11 mouse cellular contexts compared by ENCODE assay signal in the genomic region with DNA sequence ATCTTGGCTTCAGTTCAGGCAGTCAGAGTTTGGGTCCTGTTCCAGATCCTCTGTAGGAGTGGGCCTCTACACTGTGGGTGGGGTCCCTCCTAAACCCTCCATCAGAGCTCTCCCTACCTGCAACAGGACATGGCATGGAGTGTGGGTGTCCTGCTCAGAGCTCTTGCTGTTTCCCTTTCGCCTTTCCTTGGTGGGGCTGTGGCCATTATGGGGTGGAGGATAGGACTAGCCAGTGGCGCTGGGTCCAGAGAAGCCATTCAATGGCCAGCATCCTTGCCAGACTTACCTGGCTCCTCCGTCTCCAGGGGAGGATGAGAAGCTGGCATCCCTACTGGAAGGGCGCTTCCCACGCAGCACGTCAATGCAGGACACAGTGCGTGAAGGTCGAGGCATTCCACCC. TPM values are rescaled to one million over a fixed set of nuclear protein-coding genes. Genes with fewer than 3 reads are reported as not detected.
DNase-seq lines count a peak whose midpoint lies in the region; ATAC-seq lines count a peak whose summit lies in the region.
"Had no signal": no experiment of that assay in that cellular context is flagged by ENCODE, and none has a peak within 500 bp of the region (broad histone marks: within the 10 kb centered on the region; RNA-seq: fewer than 3 reads in every experiment).

No protein-coding gene starts in this region.

- peaks cover 14% of the 10 kb centered on the region for H3K4me1 ChIP-seq in heart, embryonic 15.5 days (replicated peaks)
- peaks cover 20% of the 10 kb centered on the region for H3K4me1 ChIP-seq in embryonic facial prominence, embryonic 10.5 days
- peaks cover 13% of the 10 kb centered on the region; the same call in 1 of the 2 replicates for H3K4me1 ChIP-seq in forebrain, embryonic 14.5 days (ENCODE audit: control insufficient read depth, insufficient read depth, low read length)
- H3K4me1 ChIP-seq in limb, embryonic 13.5 days, result peaks cover 16% of the 10 kb centered on the region
- H3K4me1 ChIP-seq: liver, embryonic 15.5 days had no signal

- H3K4me2 ChIP-seq in heart, embryonic 15.5 days, result peak overlapping the region; percentile 76
- peak overlapping the region; percentile 47 for H3K4me2 ChIP-seq in forebrain, embryonic 14.5 days (ENCODE audit: low read length)
- peak overlapping the region; percentile 64 for H3K4me2 ChIP-seq in limb, embryonic 13.5 days (replicated peaks)

- H3K4me3 ChIP-seq in heart, embryonic 15.5 days, result peak overlapping the region; percentile 46
- H3K4me3 ChIP-seq in embryonic facial prominence, embryonic 10.5 days, result peak overlapping the region; percentile 55
- peak overlapping the region; percentile 27; the same call in 1 of the 2 replicates for H3K4me3 ChIP-seq in forebrain, embryonic 14.5 days (ENCODE audit: low read depth, low read length)
- peak overlapping the region; percentile 39 for H3K4me3 ChIP-seq in limb, embryonic 13.5 days
- H3K4me3 ChIP-seq: liver, embryonic 15.5 days had no signal

- H3K27me3 ChIP-seq in heart, embryonic 15.5 days, result peaks cover 23% of the 10 kb centered on the region
- peaks cover 58% of the 10 kb centered on the region for H3K27me3 ChIP-seq in embryonic facial prominence, embryonic 10.5 days (replicated peaks; ENCODE audit: low read depth, poor library complexity, severe bottlenecking)
- no peaks in the 10 kb centered on the region for H3K27me3 ChIP-seq in forebrain, embryonic 14.5 days (replicated peaks; ENCODE audit: control insufficient read depth, insufficient read depth, low read length)
- H3K27me3 ChIP-seq in limb, embryonic 13.5 days, result peaks cover 39% of the 10 kb centered on the region
- H3K27me3 ChIP-seq: liver, embryonic 15.5 days had no signal

- H3K36me3 ChIP-seq in heart, embryonic 15.5 days, result no peaks in the 10 kb centered on the region
- peaks cover 56% of the 10 kb centered on the region for H3K36me3 ChIP-seq in embryonic facial prominence, embryonic 10.5 days (replicated peaks)
- H3K36me3 ChIP-seq in forebrain, embryonic 14.5 days (ENCODE audit: control insufficient read depth, insufficient read depth, low read length), result peaks cover 18% of the 10 kb centered on the region; the same call in 1 of the 2 replicates
- H3K36me3 ChIP-seq in limb, embryonic 13.5 days, result peaks cover 69% of the 10 kb centered on the region
- H3K36me3 ChIP-seq: liver, embryonic 15.5 days had no signal

- 36% methylated on average over 8 of the region's 8 CpGs for WGBS in heart, embryonic 15.5 days
- WGBS in embryonic facial prominence, embryonic 10.5 days, result 45% methylated on average over 8 of the region's 8 CpGs
- WGBS in forebrain, embryonic 14.5 days, result 57% methylated on average over 8 of the region's 8 CpGs
- WGBS in limb, embryonic 13.5 days, result 51% methylated on average over 7 of the region's 8 CpGs

- H3K9me3 ChIP-seq in heart, embryonic 15.5 days (replicated peaks), result no peaks in the 10 kb centered on the region
- H3K9me3 ChIP-seq in embryonic facial prominence, embryonic 10.5 days, result 0 out of 2 replicates have a peak, but pooled peaks cover 6% of the 10 kb centered on the region
- H3K9me3 ChIP-seq in forebrain, embryonic 14.5 days (replicated peaks; ENCODE audit: control insufficient read depth, low read length), result no peaks in the 10 kb centered on the region
- H3K9me3 ChIP-seq in limb, embryonic 13.5 days, result no peaks in the 10 kb centered on the region
- H3K9me3 ChIP-seq: liver, embryonic 15.5 days had no signal

- no peak for DNase-seq in heart, postnatal 4 days
- DNase-seq in embryonic facial prominence, embryonic 10.5 days (ENCODE audit: low spot score), result no peak
- no peak for DNase-seq in forebrain, embryonic 14.5 days (ENCODE audit: low spot score)
- DNase-seq in embryo, embryonic 11 days, result no peak
- DNase-seq in urinary bladder, postnatal 10 days (ENCODE audit: low spot score), result no peak
- no peak for DNase-seq in adrenal gland, postnatal 25 days
- DNase-seq: adrenal gland, adult 2 months; heart, adult 18-20 months had no signal

- ATAC-seq in heart, embryonic 15.5 days (replicated peaks; ENCODE audit: insufficient number of reproducible peaks, insufficient read depth, low FRiP score, low read depth), result no peak
- no peak for ATAC-seq in forebrain, embryonic 14.5 days
- no peak for ATAC-seq in limb, embryonic 13.5 days (ENCODE audit: low FRiP score, low read depth)

- 0 out of 2 replicates have a peak overlapping the region, but pooled peaks have one; percentile 34 for H3K9ac ChIP-seq in heart, embryonic 15.5 days
- no peak overlapping the region for H3K9ac ChIP-seq in forebrain, embryonic 14.5 days (ENCODE audit: low read length)
- peak overlapping the region; percentile 63 for H3K9ac ChIP-seq in limb, embryonic 13.5 days
- H3K9ac ChIP-seq: liver, embryonic 15.5 days had no signal

- no peak overlapping the region for H3K27ac ChIP-seq in heart, embryonic 15.5 days
- H3K27ac ChIP-seq in embryonic facial prominence, embryonic 10.5 days (replicated peaks), result peak overlapping the region; percentile 72; the same call in 1 of the 2 replicates
- no peak overlapping the region for H3K27ac ChIP-seq in forebrain, embryonic 14.5 days (ENCODE audit: low read depth, low read length)
- no peak overlapping the region for H3K27ac ChIP-seq in limb, embryonic 13.5 days
- H3K27ac ChIP-seq: liver, embryonic 15.5 days had no signal

RNA-seq across cellular contexts. Expression of gene Acr, which starts 20.8 kb away (rescaled TPM):
- 0.08 and 0.22 TPM in 2 replicates for polyA plus RNA-seq in heart, embryonic 15.5 days (2015; fragmentation: Nextera tagmentation; extraction: Ambion mirVana)
- total RNA-seq in heart, postnatal 4 days (2021), result 1 to 10 TPM in 1 of 2 experiments, under 1 TPM in 1; 0.76 to 1.3 TPM
- polyA plus RNA-seq in embryonic facial prominence, embryonic 10.5 days (2016; fragmentation: Nextera tagmentation; extraction: Ambion mirVana), result 0.18 TPM in 1 of 2 replicates, not detected in the other
- polyA plus RNA-seq in forebrain, embryonic 14.5 days (2014; fragmentation: Nextera tagmentation; extraction: Ambion mirVana), result 0.63 and 1.2 TPM in 2 replicates
- 0.17 TPM in 1 of 2 replicates, not detected in the other for polyA plus RNA-seq in limb, embryonic 13.5 days (2015; fragmentation: Nextera tagmentation; extraction: Ambion mirVana)
- 0.46 TPM in 1 of 2 replicates, not detected in the other for total RNA-seq in adrenal gland, postnatal 25 days (2021)
- polyA plus RNA-seq: liver, embryonic 15.5 days had no signal

RNA-seq across cellular contexts. Expression of gene Rabl2, which starts 44.4 kb away (rescaled TPM):
- polyA plus RNA-seq in heart, embryonic 15.5 days (2015; fragmentation: Nextera tagmentation; extraction: Ambion mirVana), result 18.1 and 22.3 TPM in 2 replicates
- 1 to 10 TPM; 6.9 to 8.3 TPM for total RNA-seq in heart, postnatal 4 days (2021)
- polyA plus RNA-seq in embryonic facial prominence, embryonic 10.5 days (2016; fragmentation: Nextera tagmentation; extraction: Ambion mirVana), result 70.3 and 74.6 TPM in 2 replicates
- polyA plus RNA-seq in forebrain, embryonic 14.5 days (2014; fragmentation: Nextera tagmentation; extraction: Ambion mirVana), result 61.9 and 67.0 TPM in 2 replicates
- polyA plus RNA-seq in limb, embryonic 13.5 days (2015; fragmentation: Nextera tagmentation; extraction: Ambion mirVana), result 45.3 and 52.1 TPM in 2 replicates
- total RNA-seq in adrenal gland, postnatal 25 days (2021), result 13.2 and 16.2 TPM in 2 replicates

RNA-seq across cellular contexts. Expression of gene Shank3, which starts 47.9 kb away (rescaled TPM):
- polyA plus RNA-seq in heart, embryonic 15.5 days (2015; fragmentation: Nextera tagmentation; extraction: Ambion mirVana), result 1.4 and 2.1 TPM in 2 replicates
- total RNA-seq in heart, postnatal 4 days (2021), result 10 to 100 TPM; 70.0 to 73.7 TPM
- polyA plus RNA-seq in embryonic facial prominence, embryonic 10.5 days (2016; fragmentation: Nextera tagmentation; extraction: Ambion mirVana), result 1.3 and 2.4 TPM in 2 replicates
- polyA plus RNA-seq in forebrain, embryonic 14.5 days (2014; fragmentation: Nextera tagmentation; extraction: Ambion mirVana), result 4.8 and 6.0 TPM in 2 replicates
- 2.6 and 2.7 TPM in 2 replicates for polyA plus RNA-seq in limb, embryonic 13.5 days (2015; fragmentation: Nextera tagmentation; extraction: Ambion mirVana)
- 34.3 and 52.2 TPM in 2 replicates for total RNA-seq in adrenal gland, postnatal 25 days (2021)
